Mouse (Mus musculus) layer of hippocampus, adult 9-11 months (tissue): ENCODE measurements at regions not wholly inside any gene's neighbourhood (a gene's known extent, or its start where the extent isn't known, plus 50 kb on each side); places are given as distances from the start of the nearest gene placed in this dataset.

Experiments used
- DNase-seq: peaks from one replicate; pipeline ENCODE4 v3.0.0; 2022

GRCm38 (mm10) chr13:39702621-39703020 lies 658.6 kb downstream of the Ofcc1 start:
- DNase-seq: no peak

GRCm38 (mm10) chr13:39691291-39692024 lies 669.8 kb downstream of the Ofcc1 start:
- DNase-seq: no peak

- no peak for DNase-seq
Measured at GRCm38 (mm10) chr13:39664548-39664947, 696.7 kb downstream of the Ofcc1 start.

- no peak for DNase-seq
Measured at GRCm38 (mm10) chr13:39649457-39649856, 688.8 kb upstream of the Slc35b3 start.

- DNase-seq: peak; percentile 24
Measured at GRCm38 (mm10) chr13:39647367-39647766, 686.7 kb upstream of the Slc35b3 start.

- peak; percentile 6 for DNase-seq
Measured at GRCm38 (mm10) chr13:39631506-39632132, 670.9 kb upstream of the Slc35b3 start.
